In genomic region chr6:54866731-54867410, GRCm38 (mm10) we compare ENCODE assay signal across 14 mouse cellular contexts. TPM values are rescaled to one million over a fixed set of nuclear protein-coding genes. Genes with fewer than 3 reads are reported as not detected.
DNase-seq lines count a peak whose midpoint lies in the region; ATAC-seq lines count a peak whose summit lies in the region.
"Had no signal": no experiment of that assay in that cellular context is flagged by ENCODE, and none has a peak within 500 bp of the region (broad histone marks: within the 10 kb centered on the region; RNA-seq: fewer than 3 reads in every experiment).

No protein-coding gene starts in this region.

- peak overlapping the region; percentile 19; the same call in 1 of the 2 replicates for H3K27ac ChIP-seq in heart, embryonic 10.5 days
- H3K27ac ChIP-seq in intestine, embryonic 16.5 days (ENCODE audit: low read length), result 0 out of 2 replicates have a peak overlapping the region, but pooled peaks have one; percentile 50
- H3K27ac ChIP-seq in midbrain, embryonic 11.5 days (ENCODE audit: low read depth, low read length), result no peak overlapping the region
- H3K27ac ChIP-seq: embryonic facial prominence, embryonic 12.5 days; limb, embryonic 15.5 days had no signal

- no peaks in the 10 kb centered on the region for H3K27me3 ChIP-seq in heart, embryonic 10.5 days (ENCODE audit: insufficient read depth, poor library complexity, severe bottlenecking)
- H3K27me3 ChIP-seq in intestine, embryonic 16.5 days (replicated peaks; ENCODE audit: control insufficient read depth, insufficient read depth, low read length), result no peaks in the 10 kb centered on the region
- no peaks in the 10 kb centered on the region for H3K27me3 ChIP-seq in midbrain, embryonic 11.5 days (ENCODE audit: control insufficient read depth, insufficient read depth, low read length)
- H3K27me3 ChIP-seq: embryonic facial prominence, embryonic 12.5 days; limb, embryonic 15.5 days; megakaryocyte, embryonic 14.5 days had no signal

- 0 out of 2 replicates have a peak, but pooled peaks cover 6% of the 10 kb centered on the region for H3K4me1 ChIP-seq in heart, embryonic 10.5 days
- peaks cover 8% of the 10 kb centered on the region; the same call in 1 of the 2 replicates for H3K4me1 ChIP-seq in intestine, embryonic 16.5 days (ENCODE audit: control insufficient read depth, insufficient read depth, low read length)
- H3K4me1 ChIP-seq in midbrain, embryonic 11.5 days (ENCODE audit: control insufficient read depth, insufficient read depth, low read length), result no peaks in the 10 kb centered on the region
- H3K4me1 ChIP-seq: embryonic facial prominence, embryonic 12.5 days; limb, embryonic 15.5 days had no signal

- H3K4me2 ChIP-seq in intestine, embryonic 16.5 days (ENCODE audit: low read depth, low read length), result no peak overlapping the region
- no peak overlapping the region for H3K4me2 ChIP-seq in midbrain, embryonic 11.5 days
- H3K4me2 ChIP-seq: embryonic facial prominence, embryonic 12.5 days; limb, embryonic 15.5 days had no signal

- H3K4me3 ChIP-seq in heart, embryonic 10.5 days, result no peak overlapping the region
- no peak overlapping the region for H3K4me3 ChIP-seq in intestine, embryonic 16.5 days (ENCODE audit: low read length)
- no peak overlapping the region for H3K4me3 ChIP-seq in midbrain, embryonic 11.5 days (ENCODE audit: low read depth, low read length)
- H3K4me3 ChIP-seq: embryonic facial prominence, embryonic 12.5 days; limb, embryonic 15.5 days had no signal

- peak; percentile 76 for ATAC-seq in intestine, embryonic 16.5 days
- no peak for ATAC-seq in midbrain, embryonic 11.5 days (ENCODE audit: low FRiP score)
- ATAC-seq: forebrain, postnatal 0 days had no signal

- H3K9ac ChIP-seq in intestine, embryonic 16.5 days (ENCODE audit: low read depth, low read length), result no peak overlapping the region
- no peak overlapping the region for H3K9ac ChIP-seq in midbrain, embryonic 11.5 days (ENCODE audit: low read length)
- H3K9ac ChIP-seq: embryonic facial prominence, embryonic 12.5 days; forebrain, postnatal 0 days; limb, embryonic 15.5 days had no signal

- DNase-seq in heart, embryonic 10.5 days (ENCODE audit: low spot score), result no peak
- no peak for DNase-seq in heart, postnatal 10 days
- DNase-seq in 3134 (ENCODE audit: extremely low read depth, insufficient read length, low spot score), result peak; percentile 24
- peak; percentile 30 for DNase-seq in T-cell, adult 2 months (ENCODE audit: low spot score)
- DNase-seq in urinary bladder, adult 18-20 months (ENCODE audit: low spot score in 2 of 2), result no peak
- no peak for DNase-seq in right cerebral cortex, postnatal 14 days
- no peak for DNase-seq in midbrain, embryonic 11.5 days (ENCODE audit: low spot score, missing footprints)
- DNase-seq: forebrain, postnatal 0 days; kidney, adult 8-10 months; thymus, postnatal 4 days had no signal

- intact Hi-C loops in heart, postnatal 10 days (cut with DNase I), result no loop called here

- peaks cover 11% of the 10 kb centered on the region; the same call in 1 of the 2 replicates for H3K36me3 ChIP-seq in heart, embryonic 10.5 days
- 0 out of 2 replicates have a peak, but pooled peaks cover 4% of the 10 kb centered on the region for H3K36me3 ChIP-seq in intestine, embryonic 16.5 days (ENCODE audit: control insufficient read depth, insufficient read depth, low read length)
- H3K36me3 ChIP-seq in midbrain, embryonic 11.5 days (ENCODE audit: control insufficient read depth, insufficient read depth, low read length), result no peaks in the 10 kb centered on the region
- H3K36me3 ChIP-seq: embryonic facial prominence, embryonic 12.5 days had no signal

- H3K9me3 ChIP-seq in heart, embryonic 10.5 days, result no peaks in the 10 kb centered on the region
- H3K9me3 ChIP-seq in intestine, embryonic 16.5 days (ENCODE audit: control insufficient read depth, low read length), result 0 out of 2 replicates have a peak, but pooled peaks cover 3% of the 10 kb centered on the region
- H3K9me3 ChIP-seq in midbrain, embryonic 11.5 days (ENCODE audit: control insufficient read depth, low read length), result no peaks in the 10 kb centered on the region
- H3K9me3 ChIP-seq: embryonic facial prominence, embryonic 12.5 days; limb, embryonic 15.5 days had no signal

- WGBS in heart, embryonic 10.5 days, result 71% methylated on average over 5 of the region's 5 CpGs
- 51% methylated on average over 5 of the region's 5 CpGs for WGBS in intestine, embryonic 16.5 days
- 89% methylated on average over 5 of the region's 5 CpGs for WGBS in midbrain, embryonic 11.5 days

RNA-seq across cellular contexts. Expression of gene Znrf2, which starts 50.2 kb away (rescaled TPM):
- 2.1 and 2.9 TPM in 2 replicates for polyA plus RNA-seq in heart, embryonic 10.5 days (2016; fragmentation: Nextera tagmentation; extraction: Ambion mirVana)
- total RNA-seq in heart, postnatal 10 days (2021), result 10 to 100 TPM; 24.0 to 27.6 TPM
- 5.0 and 5.5 TPM in 2 replicates for polyA plus RNA-seq in intestine, embryonic 16.5 days (2015; fragmentation: Nextera tagmentation; extraction: Ambion mirVana)
- 2.9 and 3.5 TPM in 2 replicates for polyA plus RNA-seq in midbrain, embryonic 11.5 days (2014; fragmentation: Nextera tagmentation; extraction: Ambion mirVana)

Comparison
In these comparisons a context has a peak if more than half of its experiments do, and no peak if none do; other contexts are left out.
1. DNase-seq: peak in 3134 (single experiment) and T-cell, adult 2 months (single experiment); none in heart, embryonic 10.5 days (single experiment), heart, postnatal 10 days (0 of 2), urinary bladder, adult 18-20 months (0 of 2), right cerebral cortex, postnatal 14 days (single experiment) and midbrain, embryonic 11.5 days (single experiment).